Mouse (Mus musculus): ENCODE results near the gene Wnt3. TPM values are rescaled to one million over a fixed set of nuclear protein-coding genes. Genes with fewer than 3 reads are reported as not detected.

Wnt3 gene
- total and polyA plus RNA-seq, 3 experiments, result not detected

- Histone ChIP-seq H3K4me1 (ENCODE audit: control insufficient read depth, insufficient read depth, low read length) (no peaks in the 10 kb centered on the region), H3K36me3 (ENCODE audit: control insufficient read depth, insufficient read depth, low read length) (no peaks in the 10 kb centered on the region), H3K27me3 (ENCODE audit: control insufficient read depth, insufficient read depth, low read length) (no peaks in the 10 kb centered on the region), H3K9ac (ENCODE audit: low read depth, low read length) (no peak overlapping the region), H3K27ac (no peak overlapping the region), H3K4me3 (no peak overlapping the region), H3K79me2 (replicated peaks; ENCODE audit: control insufficient read depth, insufficient read depth, low read length) (no peaks in the 10 kb centered on the region)
- TF ChIP-seq CTCF (IDR thresholded peaks at IDR 0.05), result no peak
- TF ChIP-seq EP300 (IDR thresholded peaks at IDR 0.05; ENCODE audit: insufficient read depth, low read depth, low read length), result no peak
- no peak for TF ChIP-seq POLR2A (IDR thresholded peaks at IDR 0.05; ENCODE audit: insufficient read depth, low read depth, low read length)
- no peak for DNase-seq
- intact Hi-C loops (cut with DNase I), result no loop called here
- WGBS, result 95% methylated on average over 6 of the region's 6 CpGs
Measured at GRCm38 (mm10) chr11:103827201-103827600, 53.3 kb downstream of the Wnt3 start.

- no peak for DNase-seq
- H3K9ac ChIP-seq (ENCODE audit: low read depth, low read length), result no peak overlapping the region
- no peak overlapping the region for H3K4me3 ChIP-seq
- H3K36me3 ChIP-seq (ENCODE audit: control insufficient read depth, insufficient read depth, low read length), result no peaks in the 10 kb centered on the region
- intact Hi-C loops (cut with DNase I), result no loop called here
- no peaks in the 10 kb centered on the region for H3K27me3 ChIP-seq (ENCODE audit: control insufficient read depth, insufficient read depth, low read length)
- no peak for TF ChIP-seq EP300 (IDR thresholded peaks at IDR 0.05; ENCODE audit: insufficient read depth, low read depth, low read length)
- no peak for TF ChIP-seq CTCF (IDR thresholded peaks at IDR 0.05)
- TF ChIP-seq POLR2A (IDR thresholded peaks at IDR 0.05; ENCODE audit: insufficient read depth, low read depth, low read length), result no peak
- no peaks in the 10 kb centered on the region for H3K4me1 ChIP-seq (ENCODE audit: control insufficient read depth, insufficient read depth, low read length)
- WGBS, result 95% methylated on average over 7 of the region's 7 CpGs
- no peak overlapping the region for H3K27ac ChIP-seq
- no peaks in the 10 kb centered on the region for H3K79me2 ChIP-seq (replicated peaks; ENCODE audit: control insufficient read depth, insufficient read depth, low read length)
Measured at GRCm38 (mm10) chr11:103828866-103829265, 54.9 kb downstream of the Wnt3 start.

- TF ChIP-seq CTCF (IDR thresholded peaks at IDR 0.05), result no peak
- TF ChIP-seq EP300 (IDR thresholded peaks at IDR 0.05; ENCODE audit: insufficient read depth, low read depth, low read length), result no peak
- TF ChIP-seq POLR2A (IDR thresholded peaks at IDR 0.05; ENCODE audit: insufficient read depth, low read depth, low read length), result no peak
- no peak overlapping the region for H3K4me3 ChIP-seq
- H3K4me1 ChIP-seq (ENCODE audit: control insufficient read depth, insufficient read depth, low read length), result no peaks in the 10 kb centered on the region
- no peak for DNase-seq
- no peaks in the 10 kb centered on the region for H3K36me3 ChIP-seq (ENCODE audit: control insufficient read depth, insufficient read depth, low read length)
- H3K9ac ChIP-seq (ENCODE audit: low read depth, low read length), result no peak overlapping the region
- intact Hi-C loops (cut with DNase I), result no loop called here
- no peaks in the 10 kb centered on the region for H3K27me3 ChIP-seq (ENCODE audit: control insufficient read depth, insufficient read depth, low read length)
- no peaks in the 10 kb centered on the region for H3K79me2 ChIP-seq (replicated peaks; ENCODE audit: control insufficient read depth, insufficient read depth, low read length)
- 63% methylated on average over 4 of the region's 4 CpGs for WGBS
- no peak overlapping the region for H3K27ac ChIP-seq
Measured at GRCm38 (mm10) chr11:103829956-103830355, 56.0 kb downstream of the Wnt3 start.

- no peak for DNase-seq
- H3K4me3 ChIP-seq, result no peak overlapping the region
- no peaks in the 10 kb centered on the region for H3K27me3 ChIP-seq (ENCODE audit: control insufficient read depth, insufficient read depth, low read length)
- H3K36me3 ChIP-seq (ENCODE audit: control insufficient read depth, insufficient read depth, low read length), result no peaks in the 10 kb centered on the region
- H3K9ac ChIP-seq (ENCODE audit: low read depth, low read length), result no peak overlapping the region
- H3K4me1 ChIP-seq (ENCODE audit: control insufficient read depth, insufficient read depth, low read length), result no peaks in the 10 kb centered on the region
- 97% methylated on average over 9 of the region's 9 CpGs for WGBS
- no peak overlapping the region for H3K27ac ChIP-seq
- H3K79me2 ChIP-seq (replicated peaks; ENCODE audit: control insufficient read depth, insufficient read depth, low read length), result no peaks in the 10 kb centered on the region
- TF ChIP-seq CTCF (IDR thresholded peaks at IDR 0.05) (no peak), EP300 (IDR thresholded peaks at IDR 0.05; ENCODE audit: insufficient read depth, low read depth, low read length) (no peak), POLR2A (IDR thresholded peaks at IDR 0.05; ENCODE audit: insufficient read depth, low read depth, low read length) (no peak)
- intact Hi-C loops (cut with DNase I), result no loop called here
Measured at GRCm38 (mm10) chr11:103830476-103830875, 56.5 kb downstream of the Wnt3 start.

- no peaks in the 10 kb centered on the region for H3K4me1 ChIP-seq (ENCODE audit: control insufficient read depth, insufficient read depth, low read length)
- intact Hi-C loops (cut with DNase I), result no loop called here
- WGBS, result 82% methylated on average over 3 of the region's 3 CpGs
Measured at GRCm38 (mm10) chr11:103831766-103832165, 57.8 kb downstream of the Wnt3 start.

GRCm38 (mm10) chr11:103832331-103832730 lies 58.4 kb downstream of the Wnt3 start:
- 87% methylated on average over 4 of the region's 4 CpGs for WGBS
- Histone ChIP-seq H3K36me3 (ENCODE audit: control insufficient read depth, insufficient read depth, low read length) (no peaks in the 10 kb centered on the region), H3K27ac (no peak overlapping the region), H3K4me1 (ENCODE audit: control insufficient read depth, insufficient read depth, low read length) (no peaks in the 10 kb centered on the region), H3K79me2 (replicated peaks; ENCODE audit: control insufficient read depth, insufficient read depth, low read length) (no peaks in the 10 kb centered on the region), H3K9ac (ENCODE audit: low read depth, low read length) (no peak overlapping the region), H3K4me3 (no peak overlapping the region), H3K27me3 (ENCODE audit: control insufficient read depth, insufficient read depth, low read length) (no peaks in the 10 kb centered on the region)
- TF ChIP-seq POLR2A (IDR thresholded peaks at IDR 0.05; ENCODE audit: insufficient read depth, low read depth, low read length) (no peak), EP300 (IDR thresholded peaks at IDR 0.05; ENCODE audit: insufficient read depth, low read depth, low read length) (no peak), CTCF (IDR thresholded peaks at IDR 0.05) (no peak)
- no peak for DNase-seq
- intact Hi-C loops (cut with DNase I), result no loop called here

More at GRCm38 (mm10) chr11:103831766-103832165, 57.8 kb downstream of the Wnt3 start:
- Histone ChIP-seq H3K4me3 (no peak overlapping the region), H3K36me3 (ENCODE audit: control insufficient read depth, insufficient read depth, low read length) (no peaks in the 10 kb centered on the region), H3K27ac (no peak overlapping the region), H3K27me3 (ENCODE audit: control insufficient read depth, insufficient read depth, low read length) (no peaks in the 10 kb centered on the region), H3K9ac (ENCODE audit: low read depth, low read length) (no peak overlapping the region), H3K79me2 (replicated peaks; ENCODE audit: control insufficient read depth, insufficient read depth, low read length) (no peaks in the 10 kb centered on the region)
- DNase-seq, result no peak
- no peak for TF ChIP-seq POLR2A (IDR thresholded peaks at IDR 0.05; ENCODE audit: insufficient read depth, low read depth, low read length)
- no peak for TF ChIP-seq EP300 (IDR thresholded peaks at IDR 0.05; ENCODE audit: insufficient read depth, low read depth, low read length)
- no peak for TF ChIP-seq CTCF (IDR thresholded peaks at IDR 0.05)

Measured in heart, adult 2 months (tissue).